Mouse (Mus musculus): ENCODE results near the gene Abcc6. TPM values are rescaled to one million over a fixed set of nuclear protein-coding genes. Genes with fewer than 3 reads are reported as not detected.
"Not testable (repeated sequence)": the region's sequence is repeated elsewhere in the genome, so short reads cannot be mapped to it uniquely, and the experiment has no call there.

Gene Abcc6
- polyA plus RNA-seq, 1 experiment from 2014 or later, result 0.18 TPM

GRCm38 (mm10) chr7:45956611-45957010, 73.5 kb downstream of the Abcc6 start:
- H3K27ac ChIP-seq (replicated peaks; ENCODE audit: low read depth, low read length), result no peak overlapping the region
- ATAC-seq (replicated peaks; ENCODE audit: insufficient number of reproducible peaks, low FRiP score, low TSS enrichment, low read depth) (no peak), DNase-seq (ENCODE audit: low spot score) (no peak)
- H3K4me2 ChIP-seq (ENCODE audit: low read depth, low read length), result no peak overlapping the region
- no peaks in the 10 kb centered on the region for H3K27me3 ChIP-seq (ENCODE audit: control insufficient read depth, insufficient read depth, low read length)
- no peaks in the 10 kb centered on the region for H3K9me3 ChIP-seq (replicated peaks; ENCODE audit: control insufficient read depth, low read length)
- no peaks in the 10 kb centered on the region for H3K4me1 ChIP-seq (ENCODE audit: control insufficient read depth, insufficient read depth, low read length)
- WGBS, result 74% methylated on average over 4 of the region's 4 CpGs
- H3K9ac ChIP-seq (replicated peaks; ENCODE audit: low read length), result no peak overlapping the region
- no peak overlapping the region for H3K4me3 ChIP-seq (ENCODE audit: low read depth, low read length)
- H3K36me3 ChIP-seq (replicated peaks; ENCODE audit: control insufficient read depth, insufficient read depth, low read depth, low read length), result no peaks in the 10 kb centered on the region

- Histone ChIP-seq H3K27ac (replicated peaks; ENCODE audit: low read depth, low read length) (no peak overlapping the region), H3K9me3 (replicated peaks; ENCODE audit: control insufficient read depth, low read length) (no peaks in the 10 kb centered on the region), H3K4me3 (ENCODE audit: low read depth, low read length) (no peak overlapping the region), H3K36me3 (replicated peaks; ENCODE audit: control insufficient read depth, insufficient read depth, low read depth, low read length) (no peaks in the 10 kb centered on the region), H3K9ac (replicated peaks; ENCODE audit: low read length) (no peak overlapping the region), H3K27me3 (ENCODE audit: control insufficient read depth, insufficient read depth, low read length) (no peaks in the 10 kb centered on the region), H3K4me2 (ENCODE audit: low read depth, low read length) (no peak overlapping the region), H3K4me1 (ENCODE audit: control insufficient read depth, insufficient read depth, low read length) (no peaks in the 10 kb centered on the region)
- no peak for ATAC-seq (replicated peaks; ENCODE audit: insufficient number of reproducible peaks, low FRiP score, low TSS enrichment, low read depth)
- 86% methylated on average over 4 of the region's 4 CpGs for WGBS
- no peak for DNase-seq (ENCODE audit: low spot score)
These were observed 81.0 kb downstream of the Abcc6 start for GRCm38 (mm10) chr7:45949061-45949460.

GRCm38 (mm10) chr7:45943280-45943679, 86.8 kb downstream of the Abcc6 start:
- H3K9ac ChIP-seq (replicated peaks; ENCODE audit: low read length); H3K4me2 ChIP-seq (ENCODE audit: low read depth, low read length); H3K27me3 ChIP-seq (ENCODE audit: control insufficient read depth, insufficient read depth, low read length); H3K4me3 ChIP-seq (ENCODE audit: low read depth, low read length); ATAC-seq (replicated peaks; ENCODE audit: insufficient number of reproducible peaks, low FRiP score, low TSS enrichment, low read depth); H3K4me1 ChIP-seq (ENCODE audit: control insufficient read depth, insufficient read depth, low read length); H3K36me3 ChIP-seq (replicated peaks; ENCODE audit: control insufficient read depth, insufficient read depth, low read depth, low read length); H3K9me3 ChIP-seq (replicated peaks; ENCODE audit: control insufficient read depth, low read length); H3K27ac ChIP-seq (replicated peaks; ENCODE audit: low read depth, low read length); DNase-seq (ENCODE audit: low spot score): not testable (repeated sequence)
- WGBS, result no CpG with 5 or more reads among the region's 1 CpGs

GRCm38 (mm10) chr7:45941986-45942385, 88.1 kb downstream of the Abcc6 start:
- H3K4me1 ChIP-seq (ENCODE audit: control insufficient read depth, insufficient read depth, low read length), result no peaks in the 10 kb centered on the region
- no peak overlapping the region for H3K27ac ChIP-seq (replicated peaks; ENCODE audit: low read depth, low read length)
- DNase-seq (ENCODE audit: low spot score) (no peak), ATAC-seq (replicated peaks; ENCODE audit: insufficient number of reproducible peaks, low FRiP score, low TSS enrichment, low read depth) (no peak)
- H3K4me3 ChIP-seq (ENCODE audit: low read depth, low read length), result no peak overlapping the region
- H3K9ac ChIP-seq (replicated peaks; ENCODE audit: low read length), result no peak overlapping the region
- no peaks in the 10 kb centered on the region for H3K27me3 ChIP-seq (ENCODE audit: control insufficient read depth, insufficient read depth, low read length)
- no peaks in the 10 kb centered on the region for H3K9me3 ChIP-seq (replicated peaks; ENCODE audit: control insufficient read depth, low read length)
- H3K4me2 ChIP-seq (ENCODE audit: low read depth, low read length), result no peak overlapping the region
- no peaks in the 10 kb centered on the region for H3K36me3 ChIP-seq (replicated peaks; ENCODE audit: control insufficient read depth, insufficient read depth, low read depth, low read length)
- 82% methylated on average over 9 of the region's 9 CpGs for WGBS

GRCm38 (mm10) chr7:45939836-45940235, 90.3 kb downstream of the Abcc6 start:
- no peak overlapping the region for H3K9ac ChIP-seq (replicated peaks; ENCODE audit: low read length)
- no peak overlapping the region for H3K4me3 ChIP-seq (ENCODE audit: low read depth, low read length)
- H3K4me2 ChIP-seq (ENCODE audit: low read depth, low read length), result no peak overlapping the region
- H3K9me3 ChIP-seq (replicated peaks; ENCODE audit: control insufficient read depth, low read length), result no peaks in the 10 kb centered on the region
- no peaks in the 10 kb centered on the region for H3K27me3 ChIP-seq (ENCODE audit: control insufficient read depth, insufficient read depth, low read length)
- DNase-seq (ENCODE audit: low spot score) (no peak), ATAC-seq (replicated peaks; ENCODE audit: insufficient number of reproducible peaks, low FRiP score, low TSS enrichment, low read depth) (no peak)
- no peak overlapping the region for H3K27ac ChIP-seq (replicated peaks; ENCODE audit: low read depth, low read length)
- no peaks in the 10 kb centered on the region for H3K4me1 ChIP-seq (ENCODE audit: control insufficient read depth, insufficient read depth, low read length)
- 42% methylated on average over 2 of the region's 2 CpGs for WGBS
- no peaks in the 10 kb centered on the region for H3K36me3 ChIP-seq (replicated peaks; ENCODE audit: control insufficient read depth, insufficient read depth, low read depth, low read length)

GRCm38 (mm10) chr7:45935114-45935513, 95.0 kb downstream of the Abcc6 start:
- H3K4me2 ChIP-seq (ENCODE audit: low read depth, low read length), result no peak overlapping the region
- no peak; the same call in 1 of the 2 replicates for ATAC-seq (replicated peaks; ENCODE audit: insufficient number of reproducible peaks, low FRiP score, low TSS enrichment, low read depth)
- H3K9ac ChIP-seq (replicated peaks; ENCODE audit: low read length), result no peak overlapping the region
- H3K36me3 ChIP-seq (replicated peaks; ENCODE audit: control insufficient read depth, insufficient read depth, low read depth, low read length), result no peaks in the 10 kb centered on the region
- H3K9me3 ChIP-seq (replicated peaks; ENCODE audit: control insufficient read depth, low read length), result no peaks in the 10 kb centered on the region
- no peak overlapping the region for H3K4me3 ChIP-seq (ENCODE audit: low read depth, low read length)
- peak; percentile 88 for DNase-seq (ENCODE audit: low spot score)
- 28% methylated on average over 7 of the region's 7 CpGs for WGBS
- no peaks in the 10 kb centered on the region for H3K4me1 ChIP-seq (ENCODE audit: control insufficient read depth, insufficient read depth, low read length)
- no peak overlapping the region for H3K27ac ChIP-seq (replicated peaks; ENCODE audit: low read depth, low read length)
- H3K27me3 ChIP-seq (ENCODE audit: control insufficient read depth, insufficient read depth, low read length), result no peaks in the 10 kb centered on the region

GRCm38 (mm10) chr7:45933766-45934165, 96.3 kb downstream of the Abcc6 start:
- 96% methylated on average over 12 of the region's 12 CpGs for WGBS
- H3K9me3 ChIP-seq (replicated peaks; ENCODE audit: control insufficient read depth, low read length); H3K36me3 ChIP-seq (replicated peaks; ENCODE audit: control insufficient read depth, insufficient read depth, low read depth, low read length); H3K4me2 ChIP-seq (ENCODE audit: low read depth, low read length); H3K27ac ChIP-seq (replicated peaks; ENCODE audit: low read depth, low read length); ATAC-seq (replicated peaks; ENCODE audit: insufficient number of reproducible peaks, low FRiP score, low TSS enrichment, low read depth); H3K27me3 ChIP-seq (ENCODE audit: control insufficient read depth, insufficient read depth, low read length); H3K4me3 ChIP-seq (ENCODE audit: low read depth, low read length); DNase-seq (ENCODE audit: low spot score); H3K4me1 ChIP-seq (ENCODE audit: control insufficient read depth, insufficient read depth, low read length); H3K9ac ChIP-seq (replicated peaks; ENCODE audit: low read length): not testable (repeated sequence)

- Histone ChIP-seq H3K4me3 (ENCODE audit: low read depth, low read length) (no peak overlapping the region), H3K9ac (replicated peaks; ENCODE audit: low read length) (no peak overlapping the region), H3K36me3 (replicated peaks; ENCODE audit: control insufficient read depth, insufficient read depth, low read depth, low read length) (no peaks in the 10 kb centered on the region), H3K9me3 (replicated peaks; ENCODE audit: control insufficient read depth, low read length) (no peaks in the 10 kb centered on the region), H3K27me3 (ENCODE audit: control insufficient read depth, insufficient read depth, low read length) (peaks cover 3% of the 10 kb centered on the region; the same call in 1 of the 2 replicates), H3K27ac (replicated peaks; ENCODE audit: low read depth, low read length) (no peak overlapping the region), H3K4me2 (ENCODE audit: low read depth, low read length) (no peak overlapping the region), H3K4me1 (ENCODE audit: control insufficient read depth, insufficient read depth, low read length) (no peaks in the 10 kb centered on the region)
- ATAC-seq (replicated peaks; ENCODE audit: insufficient number of reproducible peaks, low FRiP score, low TSS enrichment, low read depth) (no peak), DNase-seq (ENCODE audit: low spot score) (no peak)
- 84% methylated on average over 1 of the region's 1 CpGs for WGBS
These were observed 100.4 kb downstream of the Abcc6 start for GRCm38 (mm10) chr7:45929688-45930087.

Measured in embryonic facial prominence, embryonic 11.5 days (tissue).